Mouse (Mus musculus) gastrocnemius, postnatal 25 days (tissue): Measurements from ENCODE around the gene Prss54. TPM values are rescaled to one million over a fixed set of nuclear protein-coding genes. Genes with fewer than 3 reads are reported as not detected.
A peak's percentile ranks its signal among the peaks of the same experiment; 100 is the strongest.

Experiments used
- DNase-seq: peaks from one replicate; pipeline ENCODE4 v3.0.0; 2022
- total RNA-seq, 2 experiments: library from RNA; stranded (reverse); gene quantifications; 1 replicate in 1 of 2; 2 replicates in 1 of 2; pipeline ENCODE4 v1.2.3; 2021

Gene Prss54
- total RNA-seq, 2 experiments from 2014 or later: not detected

- DNase-seq: no peak
Observed at GRCm38 (mm10) chr8:95549871-95550829, 26.0 kb downstream of the Prss54 start.

GRCm38 (mm10) chr8:95547931-95548330 is 28.2 kb downstream of the Prss54 start:
- DNase-seq: no peak

DNA sequence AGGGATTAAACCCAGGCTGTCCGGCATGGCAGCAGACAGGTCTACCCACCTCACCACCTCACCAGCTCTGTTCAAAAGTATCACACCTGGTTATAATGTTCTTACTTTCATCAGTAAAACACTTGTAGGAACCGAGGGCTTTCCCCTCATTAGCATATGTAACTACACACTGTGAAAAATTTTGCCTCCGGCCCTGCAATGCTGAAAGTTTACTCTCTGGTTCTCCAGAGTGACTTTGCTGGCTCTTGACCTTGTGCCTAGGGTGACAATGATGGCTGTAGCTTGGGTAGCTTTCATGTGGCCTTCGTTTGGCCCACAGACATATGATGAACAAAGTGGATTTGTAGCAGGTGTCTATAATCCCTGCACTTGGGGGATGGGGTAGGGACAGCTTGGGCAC is 29.2 kb downstream of the Prss54 start:
- DNase-seq: no peak

DNA sequence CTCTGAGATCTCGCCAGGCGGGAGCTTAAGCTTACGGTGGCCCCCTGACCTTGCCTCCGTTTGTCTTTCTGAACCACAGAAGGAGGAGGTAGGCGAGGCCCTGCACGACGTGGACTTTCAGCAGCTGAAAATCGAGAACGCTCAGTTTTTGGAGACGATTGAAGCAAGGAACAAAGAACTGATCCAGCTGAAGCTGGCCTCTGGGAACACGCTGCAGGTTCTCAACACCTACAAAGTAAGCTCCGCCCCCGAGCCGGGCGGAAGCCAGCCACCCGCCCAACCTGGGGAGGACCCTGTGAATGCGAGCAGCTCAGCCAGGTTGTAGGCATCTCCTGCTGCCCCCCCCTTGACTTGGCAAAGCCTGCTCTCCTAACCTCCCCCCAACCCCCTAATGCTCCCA is 30.3 kb downstream of the Prss54 start:
- DNase-seq: no peak

DNA sequence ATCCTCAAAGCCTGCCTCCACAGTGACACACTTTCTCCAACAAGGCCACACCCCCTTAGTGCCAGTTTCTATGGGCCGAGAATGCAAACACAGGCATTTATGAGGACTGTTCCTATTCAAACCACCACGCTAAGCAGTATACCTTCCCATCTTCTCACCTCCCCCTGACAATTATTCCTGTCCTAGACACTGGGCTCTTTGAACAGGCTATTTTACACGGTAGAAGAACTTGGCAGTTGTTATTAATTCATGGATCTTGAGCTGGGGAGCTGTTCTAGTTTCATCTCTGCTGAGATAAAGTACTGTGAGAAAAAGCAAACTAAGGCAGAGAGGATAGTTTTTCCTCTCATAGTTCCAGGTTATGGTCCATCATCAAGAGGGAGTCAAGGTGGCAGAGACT is 33.1 kb downstream of the Prss54 start:
- no peak for DNase-seq

DNA sequence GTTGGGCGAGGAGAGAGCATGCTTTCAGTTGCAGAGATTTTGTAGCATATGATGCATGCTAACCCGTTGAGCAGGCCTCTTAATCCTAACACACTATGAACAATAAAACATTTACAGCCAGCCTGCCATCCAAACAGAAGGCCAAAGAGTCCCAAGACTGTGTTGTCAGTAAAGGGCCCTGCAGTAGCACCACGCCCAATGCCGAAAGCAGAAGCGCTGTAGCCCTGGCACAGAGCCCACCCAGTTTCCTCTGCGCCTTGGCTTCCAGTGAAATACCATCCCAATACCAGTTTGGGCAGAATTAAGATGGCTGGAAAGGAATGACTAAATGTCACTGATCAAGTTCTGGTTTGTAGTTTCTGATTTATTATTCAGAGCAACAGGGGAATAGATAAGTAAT is 33.9 kb downstream of the Prss54 start:
- no peak for DNase-seq

DNA sequence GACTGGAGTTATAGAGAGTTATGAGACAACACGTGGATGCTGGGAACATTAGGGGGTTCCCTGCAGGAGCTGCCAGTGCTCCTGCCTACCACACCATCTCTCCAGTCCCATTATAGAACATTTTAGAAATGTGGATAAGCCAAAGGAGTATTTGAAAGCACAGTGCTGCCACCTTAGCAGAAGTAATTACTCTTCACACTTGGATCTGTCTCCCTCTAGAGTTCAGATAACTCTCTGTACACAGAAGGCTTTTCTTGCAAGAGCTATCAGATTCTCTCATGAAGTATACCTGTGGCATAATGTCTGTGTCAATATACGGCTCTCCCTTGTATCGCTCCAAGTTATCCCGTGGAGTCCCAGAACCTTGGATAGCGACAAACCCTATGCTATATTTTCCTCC is 36.7 kb downstream of the Prss54 start:
- DNase-seq: no peak

GRCm38 (mm10) chr8:95533584-95534387 is 42.4 kb downstream of the Prss54 start, which contains the start of gene Ccdc113:
Gene Ccdc113 (plus strand): TSS chr8:95534085.
- peak; percentile 8 for DNase-seq

DNA sequence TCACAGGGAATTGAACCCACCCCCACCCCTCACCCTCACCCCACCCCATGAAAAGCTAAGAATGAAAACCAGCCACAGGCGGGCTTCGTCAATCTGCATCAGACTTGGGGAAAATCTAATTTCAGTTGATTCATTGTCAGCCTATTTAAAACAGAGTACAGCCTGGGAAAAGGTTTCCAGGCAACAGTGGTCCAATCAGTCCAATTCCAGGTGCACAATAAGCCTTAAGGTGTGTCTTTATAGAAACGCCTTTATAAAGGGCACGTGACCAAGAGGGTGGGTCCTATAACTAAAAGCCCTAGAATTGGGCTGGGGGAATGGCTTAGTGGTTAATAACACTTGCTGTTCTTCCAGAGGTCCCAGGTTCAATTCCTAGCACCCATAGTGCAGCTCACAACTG is 43.9 kb downstream of the Prss54 start:
- DNase-seq: no peak

DNA sequence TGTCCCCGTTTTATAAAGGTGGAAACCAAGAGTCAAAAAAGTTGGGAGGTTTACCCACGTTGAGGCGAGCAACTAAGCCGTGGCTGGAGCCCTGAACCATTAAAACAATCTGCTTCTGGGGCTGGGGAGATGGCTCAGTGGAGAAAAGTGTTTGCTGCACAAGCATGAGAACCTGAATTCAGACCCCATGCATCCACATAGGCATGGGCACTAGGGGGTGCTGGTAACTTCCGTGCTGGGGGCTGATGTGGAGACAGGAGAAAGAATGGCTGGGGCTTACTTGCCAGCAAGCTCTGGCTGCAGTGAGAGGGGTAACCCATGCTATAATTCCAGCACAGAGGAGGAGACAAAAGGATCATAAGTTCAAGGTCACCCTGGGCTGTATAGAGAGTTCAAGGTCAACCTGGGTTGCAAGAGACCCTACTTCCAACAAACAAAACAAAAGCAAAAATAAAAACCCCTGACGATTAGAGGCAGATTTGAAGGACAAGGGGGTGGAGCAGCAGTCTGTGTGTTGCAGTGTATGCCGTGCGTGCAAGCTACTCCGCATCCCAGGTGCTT is 47.3 kb downstream of the Prss54 start:
- DNase-seq: no peak

DNA sequence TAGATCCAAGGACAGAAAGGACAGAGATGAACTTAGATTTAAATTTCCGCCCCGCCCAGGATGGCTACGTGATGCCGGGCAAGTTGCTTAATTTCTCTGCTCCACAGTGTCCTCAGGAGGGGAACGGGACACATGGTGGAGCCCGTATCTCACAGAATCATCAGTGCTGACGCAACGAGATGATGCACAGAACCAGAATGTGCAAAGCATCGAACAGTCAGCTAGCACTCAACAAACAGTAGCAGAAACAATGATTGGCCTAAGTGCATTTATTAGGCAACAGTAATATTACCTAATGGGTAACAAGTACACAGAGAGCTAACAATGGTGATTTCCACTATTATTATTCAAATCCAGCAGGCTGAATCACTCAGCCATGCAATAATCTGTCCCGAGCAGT is 47.9 kb downstream of the Prss54 start:
- DNase-seq: no peak

DNA sequence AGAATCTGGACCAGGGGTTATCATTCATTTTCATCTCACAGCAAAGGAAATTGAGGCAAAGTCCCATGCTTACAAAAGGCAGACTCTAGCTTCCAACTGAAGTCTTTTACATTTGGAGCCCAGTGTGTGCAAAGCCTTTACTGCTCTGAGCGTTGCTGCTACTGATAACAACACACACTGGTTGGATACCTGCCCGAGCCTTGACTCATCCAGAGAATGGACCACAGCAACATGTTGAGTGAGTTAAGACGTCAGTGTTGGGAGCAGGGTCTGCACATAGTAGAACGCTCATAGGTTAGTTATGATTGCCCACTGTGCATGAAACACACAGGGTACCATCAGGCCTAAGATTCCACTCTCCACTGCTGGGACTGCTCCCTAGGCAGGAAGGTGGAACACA is 52.1 kb downstream of the Prss54 start:
- no peak for DNase-seq

DNA sequence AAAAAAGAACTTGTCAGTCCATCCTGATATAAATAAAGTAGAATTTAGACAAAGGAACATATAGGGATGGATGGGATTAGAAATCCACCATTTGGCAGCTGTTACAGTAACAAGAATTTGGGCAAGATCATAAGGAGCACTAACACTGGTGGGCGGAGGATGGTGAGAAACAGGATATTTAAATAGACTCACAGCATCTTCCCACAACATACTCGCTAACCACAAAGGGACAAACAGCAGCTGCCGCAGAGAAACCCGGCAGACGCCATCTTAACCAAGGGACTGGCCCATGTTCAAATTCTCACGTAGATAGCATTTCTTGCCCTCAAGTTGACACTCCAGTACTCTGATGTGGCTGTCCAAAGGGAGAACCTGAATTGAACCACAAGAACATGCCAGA is 59.2 kb downstream of the Prss54 start:
- DNase-seq: no peak

DNA sequence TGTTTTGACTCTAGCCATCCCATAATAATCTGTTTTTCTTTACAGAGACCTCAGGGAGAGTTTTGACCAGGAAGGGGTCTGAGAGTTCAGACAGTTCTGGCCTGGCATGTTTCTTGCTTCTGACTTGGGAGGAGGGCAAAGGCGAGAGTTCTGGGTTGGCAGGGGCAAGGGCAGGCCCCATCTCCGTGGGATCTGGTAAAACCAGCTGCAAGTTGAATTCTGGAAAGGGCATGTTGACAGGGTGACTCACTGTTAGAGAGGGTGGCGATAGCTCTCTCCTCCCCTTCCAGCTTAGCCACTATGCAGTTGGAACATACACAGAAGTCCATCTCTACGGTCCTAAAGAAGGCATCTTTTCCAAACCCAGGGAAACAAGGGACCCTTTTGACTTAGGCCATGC is 62.9 kb downstream of the Prss54 start:
- DNase-seq: no peak

- DNase-seq: no peak
Observed at GRCm38 (mm10) chr8:95512257-95512656, 63.9 kb downstream of the Prss54 start.

Other genes with a start within 250 kb of the Prss54 start
- 1 to 10 TPM; 3.3 to 3.4 TPM for gene Zfp319, start 244.4 kb downstream of the Prss54 start, total RNA-seq
- gene Usb1, start 244.1 kb downstream of the Prss54 start, total RNA-seq: 1 to 10 TPM; 5.1 TPM
- 10 to 100 TPM; 15.4 to 18.0 TPM for gene Mmp15, start 224.1 kb downstream of the Prss54 start, total RNA-seq
- 1 to 10 TPM; 7.5 TPM for gene Cfap20, start 141.5 kb downstream of the Prss54 start, total RNA-seq
- gene Csnk2a2, start 86.3 kb downstream of the Prss54 start, total RNA-seq: 10 to 100 TPM; 21.0 to 25.8 TPM
- gene Ccdc113, start 42.3 kb downstream of the Prss54 start, total RNA-seq: not detected
- gene Gins3, start 57.1 kb upstream of the Prss54 start, total RNA-seq: under 1 TPM; 0.38 to 0.67 TPM
- gene Ndrg4, start 100.6 kb upstream of the Prss54 start, total RNA-seq: 1 to 10 TPM; 4.6 to 5.9 TPM
- 10 to 100 TPM in 1 of 2 experiments, 1 to 10 TPM in 1; 9.5 to 10.4 TPM for gene Setd6, start 139.5 kb upstream of the Prss54 start, total RNA-seq
- 10 to 100 TPM; 61.6 to 63.3 TPM for gene Cnot1, start 231.1 kb upstream of the Prss54 start, total RNA-seq
- gene Sap18b, start 249.0 kb upstream of the Prss54 start, total RNA-seq: 10 to 100 TPM; 85.4 to 87.5 TPM